10 mouse cellular contexts compared by ENCODE assay signal in genomic region chr5:5326716-5327115, GRCm38 (mm10).
DNase-seq lines count a peak whose midpoint lies in the region; ATAC-seq lines count a peak whose summit lies in the region.
"Had no signal": no experiment of that assay in that cellular context is flagged by ENCODE, and none has a peak within 500 bp of the region (broad histone marks: within the 10 kb centered on the region; RNA-seq: fewer than 3 reads in every experiment).

No protein-coding gene starts in this region.

- WGBS in liver, embryonic 11.5 days = 84% methylated on average over 2 of the region's 2 CpGs

- no peaks in the 10 kb centered on the region for H3K27me3 ChIP-seq in liver, embryonic 11.5 days (replicated peaks; ENCODE audit: control insufficient read depth, insufficient read depth, low read length)
- H3K27me3 ChIP-seq: liver, embryonic 13.5 days had no signal

- no peak for ATAC-seq in liver, embryonic 11.5 days (replicated peaks; ENCODE audit: low FRiP score)

- no peak overlapping the region for H3K4me3 ChIP-seq in liver, embryonic 11.5 days (ENCODE audit: low read depth, low read length)
- H3K4me3 ChIP-seq: liver, embryonic 13.5 days had no signal

- H3K4me2 ChIP-seq in liver, embryonic 11.5 days = no peak overlapping the region
- H3K4me2 ChIP-seq: liver, embryonic 13.5 days had no signal

- no peaks in the 10 kb centered on the region for H3K4me1 ChIP-seq in liver, embryonic 11.5 days (replicated peaks; ENCODE audit: control insufficient read depth, insufficient read depth, low read length)

- H3K9me3 ChIP-seq in liver, embryonic 11.5 days (ENCODE audit: control insufficient read depth, low read length) = no peaks in the 10 kb centered on the region
- H3K9me3 ChIP-seq: liver, embryonic 13.5 days had no signal

- no peak overlapping the region for H3K27ac ChIP-seq in liver, embryonic 11.5 days (ENCODE audit: low read depth, low read length)
- H3K27ac ChIP-seq: liver, embryonic 13.5 days had no signal

- H3K36me3 ChIP-seq in liver, embryonic 11.5 days (ENCODE audit: control insufficient read depth, insufficient read depth, low read length) = 0 out of 2 replicates have a peak, but pooled peaks cover 2% of the 10 kb centered on the region
- H3K36me3 ChIP-seq: liver, embryonic 13.5 days had no signal

- H3K9ac ChIP-seq in liver, embryonic 11.5 days (ENCODE audit: low read depth, low read length) = no peak overlapping the region
- H3K9ac ChIP-seq: liver, embryonic 13.5 days had no signal

- DNase-seq in cerebellum, adult 18-20 months = peak; percentile 14 to 15
- DNase-seq in cerebellum, adult 11-12 months = no peak
- DNase-seq in urinary bladder, postnatal 14 days (ENCODE audit: low spot score) = peak; percentile 24
- DNase-seq in urinary bladder, postnatal 10 days (ENCODE audit: low spot score) = no peak
- peak; percentile 45 to 50 for DNase-seq in cerebellum, postnatal 36 days
- peak; percentile 60 for DNase-seq in skeletal muscle tissue, adult 2 months (ENCODE audit: low read depth, low spot score)
- DNase-seq in frontal cortex, adult 2 months (ENCODE audit: extremely low spot score in 1 of 2, low spot score in 1 of 2) = no peak
- DNase-seq in liver, embryonic 11.5 days (ENCODE audit: low spot score) = no peak
- DNase-seq: B cell, adult 2 months; liver, embryonic 13.5 days had no signal

Comparison
In these comparisons a context has a peak if more than half of its experiments do, and no peak if none do; other contexts are left out.
1. DNase-seq: peak in cerebellum, adult 18-20 months (2 of 2), urinary bladder, postnatal 14 days (single experiment), cerebellum, postnatal 36 days (2 of 2) and skeletal muscle tissue, adult 2 months (single experiment); none in cerebellum, adult 11-12 months (single experiment), urinary bladder, postnatal 10 days (single experiment), frontal cortex, adult 2 months (0 of 2) and liver, embryonic 11.5 days (single experiment).